Mouse (Mus musculus) MEL (cell line): Measurements from ENCODE around the gene Gba2. TPM values are rescaled to one million over a fixed set of nuclear protein-coding genes. Genes with fewer than 3 reads are reported as not detected.

Experiments
- DNase-seq: peaks from one replicate; pipeline ENCODE4 v3.0.0; 2011; ENCODE audit warnings: low read depth, low spot score
- H3K27ac ChIP-seq: 2 replicates; pipeline ENCODE4 v1.5.1; 2012; ENCODE audit warnings: low read depth, mild to moderate bottlenecking, control low read depth, low read length, moderate library complexity; ENCODE audit not compliant: control insufficient read depth
- H3K27me3 ChIP-seq, 2 experiments: fragments of 150-350 bp in 1 of 2; sonication (generic) in 1 of 2; 2 replicates each; pipeline ENCODE4 v1.6.1; 2012; ENCODE audit warnings: low read length in 2 of 2, mild to moderate bottlenecking in 2 of 2, improper control_type of control experiment in 1 of 2, moderate library complexity in 1 of 2; ENCODE audit not compliant: insufficient read depth in 2 of 2, control insufficient read depth in 1 of 2
- H3K36me3 ChIP-seq, 2 experiments: 2 replicates each; pipeline ENCODE4 v1.6.1; 2012 to 2014; ENCODE audit warnings: low read length in 2 of 2, improper control_type of control experiment in 1 of 2, inconsistent platforms in 1 of 2, mild to moderate bottlenecking in 1 of 2; ENCODE audit not compliant: insufficient read depth in 2 of 2, control insufficient read depth in 1 of 2
- H3K4me1 ChIP-seq, 2 experiments: fragments of 150-350 bp in 1 of 2; sonication (generic) in 1 of 2; 2 replicates each; pipeline ENCODE4 v1.6.1; 2012; ENCODE audit warnings: low read length in 2 of 2, improper control_type of control experiment in 1 of 2, mild to moderate bottlenecking in 1 of 2; ENCODE audit not compliant: insufficient read depth in 2 of 2, control insufficient read depth in 1 of 2
- H3K4me3 ChIP-seq, 2 experiments: fragments of 150-350 bp in 1 of 2; sonication (generic) in 1 of 2; 2 replicates each; pipeline ENCODE4 v1.5.1; 2012; ENCODE audit warnings: low read depth in 2 of 2, low read length in 2 of 2, mild to moderate bottlenecking in 2 of 2, moderate library complexity in 2 of 2, control low read depth in 1 of 2, improper control_type of control experiment in 1 of 2; ENCODE audit not compliant: control insufficient read depth in 1 of 2, insufficient read depth in 1 of 2
- H3K79me2 ChIP-seq: 2 replicates; pipeline ENCODE4 v1.6.1; 2012; ENCODE audit warnings: mild to moderate bottlenecking, low read length, moderate library complexity; ENCODE audit not compliant: control insufficient read depth, poor library complexity, insufficient read depth
- H3K9ac ChIP-seq: 2 replicates; pipeline ENCODE4 v1.6.1; 2012; ENCODE audit warnings: low read depth, mild to moderate bottlenecking, control low read depth, low read length, moderate library complexity; ENCODE audit not compliant: control insufficient read depth, poor library complexity, severe bottlenecking
- H3K9me3 ChIP-seq: fragments of 150-350 bp; sonication (generic); replicated peaks from 2 replicates; pipeline ENCODE4 v1.6.1; 2012; ENCODE audit warnings: mild to moderate bottlenecking, low read length, improper control_type of control experiment, moderate library complexity; ENCODE audit not compliant: insufficient read depth
- BHLHE40 ChIP-seq: IDR thresholded peaks from 2 replicates; pipeline ENCODE4 v1.6.1; 2012; ENCODE audit warnings: low read depth, mild to moderate bottlenecking, inconsistent platforms, low read length, improper control_type of control experiment, borderline replicate concordance
- CHD1 ChIP-seq: IDR thresholded peaks from 2 replicates; pipeline ENCODE4 v1.6.1; 2012; ENCODE audit warnings: low read depth, mild to moderate bottlenecking, inconsistent platforms, low read length, improper control_type of control experiment
- CHD2 ChIP-seq: IDR thresholded peaks from 2 replicates; pipeline ENCODE4 v1.6.1; 2011; ENCODE audit warnings: low read length, improper control_type of control experiment
- CTCF ChIP-seq, 3 experiments: IDR thresholded peaks in 2 of 3; conservative IDR thresholded peaks in 1 of 3; 2 replicates each; pipeline ENCODE4 v1.5.1; 2011 to 2012; ENCODE audit warnings: low read length in 3 of 3, low read depth in 2 of 3, mild to moderate bottlenecking in 2 of 3, improper control_type of control experiment in 1 of 3, inconsistent platforms in 1 of 3, mixed read lengths in 1 of 3, moderate library complexity in 1 of 3; ENCODE audit not compliant: control insufficient read depth in 1 of 3, insufficient read depth in 1 of 3, poor library complexity in 1 of 3, severe bottlenecking in 1 of 3
- E2F4 ChIP-seq: IDR thresholded peaks from 2 replicates; pipeline ENCODE4 v1.6.1; 2011; ENCODE audit warnings: low read depth, low read length, improper control_type of control experiment, borderline replicate concordance
- ELF1 ChIP-seq: IDR thresholded peaks from 2 replicates; pipeline ENCODE4 v1.6.1; 2014; ENCODE audit warnings: low read depth, mild to moderate bottlenecking, inconsistent platforms, low read length, improper control_type of control experiment, moderate library complexity
- EP300 ChIP-seq, 2 experiments: IDR thresholded peaks; 2 replicates each; pipeline ENCODE4 v1.6.1; 2011; ENCODE audit warnings: improper control_type of control experiment in 2 of 2, low read length in 2 of 2, low read depth in 1 of 2, mild to moderate bottlenecking in 1 of 2
- GATA1 ChIP-seq: IDR thresholded peaks from 2 replicates; pipeline ENCODE4 v1.6.1; 2011; ENCODE audit warnings: low read depth, low read length, improper control_type of control experiment
- HCFC1 ChIP-seq: IDR thresholded peaks from 2 replicates; pipeline ENCODE4 v1.6.1; 2012; ENCODE audit warnings: low read depth, mild to moderate bottlenecking, inconsistent platforms, low read length, improper control_type of control experiment, moderate library complexity
- KAT2A ChIP-seq: conservative IDR thresholded peaks from 2 replicates; pipeline ENCODE4 v1.6.1; 2012; ENCODE audit warnings: low read depth, low read length, improper control_type of control experiment, inconsistent platforms
- MAX ChIP-seq: IDR thresholded peaks from 2 replicates; pipeline ENCODE4 v1.6.1; 2011; ENCODE audit warnings: low read length, improper control_type of control experiment
- MEF2A ChIP-seq: IDR thresholded peaks from 2 replicates; pipeline ENCODE4 v1.6.1; 2014; ENCODE audit warnings: low read depth, mild to moderate bottlenecking, inconsistent platforms, low read length, improper control_type of control experiment; ENCODE audit not compliant: poor library complexity, insufficient replicate concordance, severe bottlenecking; ENCODE audit errors: extremely low read depth
- MXI1 ChIP-seq: IDR thresholded peaks from 2 replicates; pipeline ENCODE4 v1.6.1; 2011; ENCODE audit warnings: mild to moderate bottlenecking, low read depth, low read length, improper control_type of control experiment
- MYB ChIP-seq: IDR thresholded peaks from 2 replicates; pipeline ENCODE4 v1.6.1; 2011; ENCODE audit warnings: mild to moderate bottlenecking, low read depth, low read length, improper control_type of control experiment
- NELFE ChIP-seq: IDR thresholded peaks from 2 replicates; pipeline ENCODE4 v1.6.1; 2011; ENCODE audit warnings: low read depth, low read length, improper control_type of control experiment
- POLR2A ChIP-seq, 2 experiments: IDR thresholded peaks; 2 replicates each; pipeline ENCODE4 v1.6.1; 2011 to 2012; ENCODE audit warnings: low read length in 2 of 2, mild to moderate bottlenecking in 2 of 2, control low read depth in 1 of 2, improper control_type of control experiment in 1 of 2, low read depth in 1 of 2, moderate library complexity in 1 of 2; ENCODE audit not compliant: control insufficient read depth in 1 of 2, insufficient read depth in 1 of 2, poor library complexity in 1 of 2
- POLR2AphosphoS2 ChIP-seq: IDR thresholded peaks from 2 replicates; pipeline ENCODE4 v1.6.1; 2011; ENCODE audit warnings: low read length, improper control_type of control experiment
- POLR2AphosphoS5 ChIP-seq: IDR thresholded peaks from 2 replicates; pipeline ENCODE4 v1.6.1; 2012; ENCODE audit warnings: low read depth, borderline replicate concordance, mild to moderate bottlenecking, inconsistent platforms, low read length, moderate library complexity, mixed read lengths
- RAD21 ChIP-seq: IDR thresholded peaks from 2 replicates; pipeline ENCODE4 v1.6.1; 2011; ENCODE audit warnings: mild to moderate bottlenecking, low read depth, low read length, improper control_type of control experiment
- RCOR1 ChIP-seq: IDR thresholded peaks from 2 replicates; pipeline ENCODE4 v1.6.1; 2012; ENCODE audit warnings: low read depth, mild to moderate bottlenecking, inconsistent platforms, low read length, improper control_type of control experiment
- SIN3A ChIP-seq: IDR thresholded peaks from 2 replicates; pipeline ENCODE4 v1.6.1; 2012; ENCODE audit warnings: low read length, improper control_type of control experiment, inconsistent platforms
- SMC3 ChIP-seq: IDR thresholded peaks from 2 replicates; pipeline ENCODE4 v1.6.1; 2011; ENCODE audit warnings: low read depth, low read length, improper control_type of control experiment
- TAL1 ChIP-seq: IDR thresholded peaks from 2 replicates; pipeline ENCODE4 v1.6.1; 2012; ENCODE audit warnings: mild to moderate bottlenecking, inconsistent platforms, low read length, moderate library complexity, mixed read lengths
- TCF12 ChIP-seq: IDR thresholded peaks from 2 replicates; pipeline ENCODE4 v1.6.1; 2014; ENCODE audit warnings: low read depth, mild to moderate bottlenecking, inconsistent platforms, low read length, improper control_type of control experiment, moderate library complexity
- UBTF ChIP-seq: IDR thresholded peaks from 2 replicates; pipeline ENCODE4 v1.6.1; 2012; ENCODE audit warnings: low read depth, mild to moderate bottlenecking, inconsistent platforms, low read length, improper control_type of control experiment, moderate library complexity, borderline replicate concordance; ENCODE audit not compliant: insufficient read depth
- USF1 ChIP-seq: IDR thresholded peaks from 2 replicates; pipeline ENCODE4 v1.6.1; 2014; ENCODE audit warnings: low read depth, mild to moderate bottlenecking, inconsistent platforms, low read length, improper control_type of control experiment, moderate library complexity
- USF2 ChIP-seq, 2 experiments: IDR thresholded peaks; 2 replicates each; pipeline ENCODE4 v1.6.1; 2011 to 2012; ENCODE audit warnings: improper control_type of control experiment in 2 of 2, low read length in 2 of 2, borderline replicate concordance in 1 of 2, inconsistent platforms in 1 of 2, low read depth in 1 of 2, mild to moderate bottlenecking in 1 of 2; ENCODE audit not compliant: insufficient read depth in 1 of 2
- ZKSCAN1 ChIP-seq: IDR thresholded peaks from 2 replicates; pipeline ENCODE4 v1.6.1; 2012; ENCODE audit warnings: low read depth, mild to moderate bottlenecking, inconsistent platforms, low read length, improper control_type of control experiment, moderate library complexity
- ZMIZ1 ChIP-seq: IDR thresholded peaks from 2 replicates; pipeline ENCODE4 v1.6.1; 2012; ENCODE audit warnings: low read depth, mild to moderate bottlenecking, inconsistent platforms, low read length, improper control_type of control experiment, moderate library complexity
- ZNF384 ChIP-seq: IDR thresholded peaks from 2 replicates; pipeline ENCODE4 v1.6.1; 2012; ENCODE audit warnings: low read depth, mild to moderate bottlenecking, inconsistent platforms, low read length, improper control_type of control experiment
- polyA plus RNA-seq, 2 experiments: library from polyadenylated mRNA; stranded (reverse) in 1 of 2; unstranded in 1 of 2; fragments of >175 nt in 1 of 2; fragments of >200 nt in 1 of 2; gene quantifications; 2 replicates each; pipeline versions ENCODE4 v1.2.1 to v1.2.4; 2012; ENCODE audit warnings: low replicate concordance in 2 of 2, low read depth in 1 of 2; ENCODE audit not compliant: insufficient read length in 2 of 2, insufficient read depth in 1 of 2, missing spikeins in 1 of 2
- total RNA-seq: library from RNA; depleted of rRNA; stranded (reverse); fragments of 300-350 nt; gene quantifications from 2 replicates; pipeline ENCODE4 v1.2.3, GENCODE M21; 2012

Gba2 gene
- total and polyA plus RNA-seq, 3 experiments, result 5.7 to 24.9 TPM; not detected in 1

- Histone ChIP-seq H3K9me3 (no peaks in the 10 kb centered on the region), H3K36me3 (peaks cover 0 to 39% of the 10 kb centered on the region in 2 experiments; a peak in 2 of 4 replicates), H3K79me2 (no peaks in the 10 kb centered on the region), H3K4me3 (no peak overlapping the region), H3K27me3 (no peaks in the 10 kb centered on the region), H3K27ac (no peak overlapping the region), H3K9ac (no peak overlapping the region), H3K4me1 (peaks cover 30% of the 10 kb centered on the region in 2 experiments)
- TF ChIP-seq GATA1 (no peak), MYB (no peak), POLR2AphosphoS5 (no peak), EP300 (IDR thresholded peaks at IDR 0.05; ENCODE audit: low read depth in 1 of 2, low read length in 2 of 2) (no peak), TAL1 (no peak), USF1 (peak; percentile 37; the same call in 1 of the 2 replicates), MAX (no peak), MXI1 (no peak), BHLHE40 (no peak), ZNF384 (peak; percentile 80)
- no peak for DNase-seq
Measured at GRCm38 (mm10) chr4:43604099-43604498, 25.4 kb upstream of the Gba2 start.

- no peaks in the 10 kb centered on the region for H3K79me2 ChIP-seq
- peaks cover 37 to 41% of the 10 kb centered on the region in 2 experiments for H3K4me1 ChIP-seq
- peak; percentile 62 for DNase-seq
- H3K36me3 ChIP-seq, result peaks cover 0 to 51% of the 10 kb centered on the region in 2 experiments; a peak in 2 of 4 replicates
- no peaks in the 10 kb centered on the region for H3K27me3 ChIP-seq
- H3K4me3 ChIP-seq, result peak overlapping the region; percentile 29 to 43
- no peaks in the 10 kb centered on the region for H3K9me3 ChIP-seq
- H3K27ac ChIP-seq, result peak overlapping the region; percentile 73
- peak overlapping the region; percentile 47 for H3K9ac ChIP-seq
- TF ChIP-seq ZMIZ1 (no peak), USF2 (IDR thresholded peaks at IDR 0.05; ENCODE audit: borderline replicate concordance in 1 of 2, insufficient read depth in 1 of 2, low read depth in 1 of 2, low read length in 2 of 2) (no peak), POLR2AphosphoS2 (no peak), E2F4 (no peak), SIN3A (peak; percentile 76), TCF12 (peak; percentile 82), MEF2A (no peak), BHLHE40 (no peak), USF1 (no peak), MXI1 (no peak; the same call in 1 of the 2 replicates), HCFC1 (peak; percentile 30; the same call in 1 of the 2 replicates), ZKSCAN1 (no peak), EP300 (IDR thresholded peaks at IDR 0.05; ENCODE audit: low read depth in 1 of 2, low read length in 2 of 2) (peak; percentile 83 to 86), RCOR1 (peak; percentile 90), ELF1 (no peak), KAT2A (no peak), NELFE (no peak), CHD1 (no peak), ZNF384 (no peak), UBTF (no peak), CTCF (IDR thresholded peaks at IDR 0.05 in 2 of 3, conservative IDR thresholded peaks at IDR 0.05 in 1 of 3; ENCODE audit: control insufficient read depth in 1 of 3, insufficient read depth in 1 of 3, low read depth in 2 of 3, low read length in 3 of 3, poor library complexity in 1 of 3, severe bottlenecking in 1 of 3) (no peak), GATA1 (peak; percentile 93), RAD21 (no peak), POLR2A (IDR thresholded peaks at IDR 0.05; ENCODE audit: control insufficient read depth in 1 of 2, insufficient read depth in 1 of 2, low read depth in 1 of 2, low read length in 2 of 2, poor library complexity in 1 of 2) (no peak), CHD2 (no peak), SMC3 (no peak)
Measured at GRCm38 (mm10) chr4:43600195-43600934, 21.7 kb upstream of the Gba2 start.
